Mouse (Mus musculus): ENCODE results near the gene Ggact. TPM values are rescaled to one million over a fixed set of nuclear protein-coding genes. Genes with fewer than 3 reads are reported as not detected.

Ggact gene
- polyA plus RNA-seq, 1 experiment from 2014 or later = 4.3 TPM

GRCm38 (mm10) chr14:122766448-122766847 lies 147.1 kb downstream of the Ggact start:
- 94% methylated on average over 5 of the region's 5 CpGs for WGBS
- Histone ChIP-seq H3K27me3 (ENCODE audit: insufficient read depth, poor library complexity, severe bottlenecking) (no peaks in the 10 kb centered on the region), H3K27ac (no peak overlapping the region), H3K4me3 (no peak overlapping the region), H3K4me1 (replicated peaks) (no peaks in the 10 kb centered on the region), H3K36me3 (no peaks in the 10 kb centered on the region), H3K9me3 (no peaks in the 10 kb centered on the region)
- no peak for DNase-seq (ENCODE audit: low spot score)

Other genes with a start within 250 kb of the Ggact start
- 28.5 and 29.0 TPM in 2 replicates for gene Tmtc4, start 70.3 kb upstream of the Ggact start, polyA plus RNA-seq (2016; fragmentation: Nextera tagmentation; extraction: Ambion mirVana)

All from hindbrain, embryonic 10.5 days (tissue).